Mouse (Mus musculus): ENCODE measurements around the gene Cyfip2. TPM values are rescaled to one million over a fixed set of nuclear protein-coding genes. Genes with fewer than 3 reads are reported as not detected.

Gene Cyfip2
- polyA plus RNA-seq, 1 experiment from 2014 or later = 4.9 TPM

DNA sequence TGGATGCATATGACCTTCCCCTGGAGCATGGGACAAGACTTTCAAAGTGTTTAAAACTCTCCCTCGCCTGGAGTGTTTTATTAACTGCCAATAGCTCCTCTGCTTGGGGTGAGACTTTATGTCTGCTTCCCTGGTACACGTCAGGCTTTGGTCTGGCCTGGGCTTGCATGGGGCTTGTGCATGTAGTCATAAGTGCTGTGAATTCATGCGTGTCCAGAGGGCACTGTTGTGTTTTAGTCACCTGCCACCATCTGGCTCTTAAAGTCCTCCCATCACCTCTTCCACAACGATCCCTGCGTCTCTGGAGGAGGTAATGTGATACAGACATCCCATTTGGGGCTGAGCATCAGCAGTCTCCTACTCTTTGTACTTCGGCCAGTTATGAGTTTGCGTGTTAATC, 8.9 kb upstream of the Cyfip2 start:
- no peak overlapping the region for H3K9ac ChIP-seq
- H3K36me3 ChIP-seq = no peaks in the 10 kb centered on the region
- H3K4me3 ChIP-seq = no peak overlapping the region
- no peak overlapping the region for H3K4me2 ChIP-seq
- H3K4me1 ChIP-seq = no peaks in the 10 kb centered on the region
- no peak for ATAC-seq
- H3K27me3 ChIP-seq (replicated peaks) = no peaks in the 10 kb centered on the region
- H3K9me3 ChIP-seq (replicated peaks) = no peaks in the 10 kb centered on the region
- 66% methylated on average over 7 of the region's 7 CpGs for WGBS (ENCODE audit: insufficient replicate concordance)
- no peak overlapping the region for H3K27ac ChIP-seq

- no peak overlapping the region for H3K4me3 ChIP-seq
- H3K4me2 ChIP-seq = no peak overlapping the region
- WGBS (ENCODE audit: insufficient replicate concordance) = 32% methylated on average over 7 of the region's 7 CpGs
- H3K27ac ChIP-seq = no peak overlapping the region
- H3K4me1 ChIP-seq = peaks cover 22% of the 10 kb centered on the region
- no peak for ATAC-seq
- H3K36me3 ChIP-seq = no peaks in the 10 kb centered on the region
- H3K9ac ChIP-seq = no peak overlapping the region
- no peaks in the 10 kb centered on the region for H3K9me3 ChIP-seq (replicated peaks)
- peaks cover 23% of the 10 kb centered on the region for H3K27me3 ChIP-seq (replicated peaks)
Observed at GRCm38 (mm10) chr11:46314534-46314933, 1.9 kb upstream of the Cyfip2 start.

DNA sequence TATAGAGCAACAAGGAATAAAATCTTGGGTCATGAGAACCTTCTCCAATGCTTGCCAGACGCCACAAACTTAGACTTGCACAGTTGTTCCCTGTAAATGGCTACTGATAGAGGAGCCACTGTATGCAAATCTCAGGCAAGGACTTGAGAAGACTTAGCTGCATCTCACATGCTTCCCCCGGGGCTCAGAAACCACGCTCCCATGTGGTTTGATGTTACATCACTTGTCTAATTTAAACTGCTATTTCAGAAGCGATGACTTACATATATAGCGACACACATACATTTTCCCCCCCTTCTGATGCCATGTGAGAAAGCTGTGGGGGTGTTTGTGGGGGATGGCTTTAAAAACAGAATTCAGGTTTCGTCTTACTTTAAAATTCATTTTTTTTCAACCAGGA, 1.2 kb upstream of the Cyfip2 start:
- Histone ChIP-seq H3K9ac (no peak overlapping the region), H3K4me1 (peaks cover 22% of the 10 kb centered on the region), H3K36me3 (no peaks in the 10 kb centered on the region), H3K27ac (no peak overlapping the region), H3K27me3 (replicated peaks) (peaks cover 23% of the 10 kb centered on the region), H3K9me3 (replicated peaks) (no peaks in the 10 kb centered on the region), H3K4me3 (no peak overlapping the region), H3K4me2 (no peak overlapping the region)
- WGBS (ENCODE audit: insufficient replicate concordance) = 52% methylated on average over 6 of the region's 6 CpGs
- no peak for ATAC-seq

DNA sequence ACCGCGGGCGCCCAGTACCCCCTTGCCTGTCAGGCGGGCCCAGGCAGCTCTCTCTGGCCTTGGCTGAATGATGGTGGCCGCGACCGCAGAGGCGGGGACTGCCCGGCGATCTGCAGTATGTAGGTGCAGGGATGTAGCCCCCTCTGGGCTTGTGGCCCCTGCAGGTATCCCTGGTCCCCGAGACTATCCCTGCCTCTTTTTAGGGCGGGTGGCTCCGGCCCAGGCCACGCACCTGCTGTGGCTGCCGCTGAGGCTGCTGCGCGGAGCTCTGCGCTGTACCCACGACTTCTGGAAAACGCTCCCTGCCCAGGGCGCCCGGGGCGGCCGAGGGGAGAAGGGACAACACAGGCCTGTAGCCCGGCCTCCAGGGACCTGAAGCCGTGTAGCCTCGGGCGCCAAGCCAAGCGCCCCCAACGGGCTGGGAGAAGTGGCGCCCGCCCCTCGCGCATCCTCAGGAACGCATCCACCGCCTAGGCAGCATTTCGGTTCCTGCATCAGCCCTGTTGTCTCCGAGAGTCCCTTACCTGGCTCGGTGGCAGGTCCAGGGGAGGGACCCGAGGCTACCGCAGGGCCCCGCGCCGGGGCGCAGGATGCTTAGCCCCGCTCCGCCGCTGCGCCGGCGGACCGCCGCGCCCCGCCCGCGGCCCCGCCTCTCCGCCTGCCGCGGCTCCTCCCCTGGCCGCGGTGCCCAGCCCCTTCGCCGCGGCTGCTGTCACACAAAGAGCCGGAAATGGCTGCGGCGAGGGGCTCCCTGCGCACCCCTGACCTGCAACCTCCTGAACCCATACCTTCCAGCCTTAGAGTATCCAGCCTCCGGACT, 746 bp downstream of the Cyfip2 start:
- peak overlapping the region; percentile 97 for H3K4me2 ChIP-seq
- 1% methylated on average over 62 of the region's 71 CpGs for WGBS (ENCODE audit: insufficient replicate concordance)
- no peaks in the 10 kb centered on the region for H3K36me3 ChIP-seq
- peak; percentile 79 for ATAC-seq
- H3K27me3 ChIP-seq (replicated peaks) = peaks cover 23% of the 10 kb centered on the region
- no peaks in the 10 kb centered on the region for H3K9me3 ChIP-seq (replicated peaks)
- H3K4me1 ChIP-seq = peaks cover 22% of the 10 kb centered on the region
- H3K27ac ChIP-seq = no peak overlapping the region
- H3K9ac ChIP-seq = peak overlapping the region; percentile 60
- H3K4me3 ChIP-seq = peak overlapping the region; percentile 63

DNA sequence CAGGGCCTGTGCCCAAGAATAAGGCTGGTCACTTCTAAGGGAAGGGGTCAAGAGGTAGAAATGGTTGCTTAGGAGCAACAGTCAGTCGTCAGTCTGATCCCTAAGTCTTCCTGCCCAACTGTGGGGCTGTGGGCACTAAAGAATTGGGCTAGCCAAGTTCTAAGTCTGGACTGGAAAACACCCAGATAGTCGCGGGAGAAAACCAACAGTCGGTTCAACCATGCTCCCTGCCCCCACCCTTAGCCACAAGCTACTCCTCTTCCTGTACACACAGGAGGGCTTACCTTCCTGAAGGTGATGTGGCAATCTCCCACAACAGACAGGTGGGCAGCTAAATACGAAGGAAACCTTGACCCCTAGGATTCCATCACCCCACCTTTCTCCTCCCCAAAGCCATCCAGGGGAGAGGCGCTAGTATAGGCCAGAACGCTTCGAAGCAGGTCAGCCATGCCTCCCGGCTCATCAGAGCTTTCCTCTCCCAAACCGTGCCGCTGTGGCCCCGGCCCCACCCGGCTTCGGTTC, 1.4 kb downstream of the Cyfip2 start:
- Histone ChIP-seq H3K9me3 (replicated peaks) (no peaks in the 10 kb centered on the region), H3K4me2 (peak overlapping the region; percentile 97), H3K4me3 (peak overlapping the region; percentile 63), H3K27ac (no peak overlapping the region), H3K27me3 (replicated peaks) (peaks cover 23% of the 10 kb centered on the region), H3K9ac (peak overlapping the region; percentile 60), H3K36me3 (no peaks in the 10 kb centered on the region), H3K4me1 (peaks cover 22% of the 10 kb centered on the region)
- ATAC-seq = peak; percentile 12; the same call in 1 of the 2 replicates
- 5% methylated on average over 14 of the region's 14 CpGs for WGBS (ENCODE audit: insufficient replicate concordance)

DNA sequence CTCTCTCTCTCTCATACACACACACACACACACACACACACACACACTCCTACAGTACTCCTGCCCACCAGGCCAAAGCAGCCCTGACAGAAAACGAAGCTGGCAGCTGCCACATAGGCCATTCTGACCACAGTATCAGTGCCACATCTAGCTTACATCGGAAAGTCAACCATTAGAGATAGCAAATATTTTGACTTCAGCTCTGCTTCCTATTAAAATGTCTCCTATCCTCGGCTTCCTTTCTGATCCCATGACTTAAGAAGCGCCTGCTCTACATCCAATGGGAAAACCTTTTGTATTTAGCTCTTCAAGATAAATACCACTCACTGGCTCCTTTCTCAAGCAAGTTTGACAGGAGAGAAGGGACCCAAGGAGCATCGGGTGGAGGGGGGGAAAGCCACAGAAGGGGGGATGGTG, 2.0 kb downstream of the Cyfip2 start:
- Histone ChIP-seq H3K4me3 (no peak overlapping the region; the same call in 1 of the 2 replicates), H3K9me3 (replicated peaks) (no peaks in the 10 kb centered on the region), H3K9ac (no peak overlapping the region; the same call in 1 of the 2 replicates), H3K27me3 (replicated peaks) (peaks cover 23% of the 10 kb centered on the region), H3K36me3 (no peaks in the 10 kb centered on the region), H3K27ac (no peak overlapping the region), H3K4me1 (peaks cover 22% of the 10 kb centered on the region), H3K4me2 (peak overlapping the region; percentile 97)
- WGBS (ENCODE audit: insufficient replicate concordance) = 44% methylated on average over 5 of the region's 5 CpGs
- ATAC-seq = no peak

- Histone ChIP-seq H3K4me2 (peak overlapping the region; percentile 97; the same call in 1 of the 2 replicates), H3K36me3 (no peaks in the 10 kb centered on the region), H3K9ac (no peak overlapping the region; the same call in 1 of the 2 replicates), H3K27me3 (replicated peaks) (peaks cover 23% of the 10 kb centered on the region), H3K9me3 (replicated peaks) (no peaks in the 10 kb centered on the region), H3K4me1 (peaks cover 22% of the 10 kb centered on the region), H3K4me3 (no peak overlapping the region), H3K27ac (no peak overlapping the region)
- WGBS (ENCODE audit: insufficient replicate concordance) = 66% methylated on average over 10 of the region's 10 CpGs
- ATAC-seq = no peak
Observed at GRCm38 (mm10) chr11:46309808-46310555, 2.7 kb downstream of the Cyfip2 start.

DNA sequence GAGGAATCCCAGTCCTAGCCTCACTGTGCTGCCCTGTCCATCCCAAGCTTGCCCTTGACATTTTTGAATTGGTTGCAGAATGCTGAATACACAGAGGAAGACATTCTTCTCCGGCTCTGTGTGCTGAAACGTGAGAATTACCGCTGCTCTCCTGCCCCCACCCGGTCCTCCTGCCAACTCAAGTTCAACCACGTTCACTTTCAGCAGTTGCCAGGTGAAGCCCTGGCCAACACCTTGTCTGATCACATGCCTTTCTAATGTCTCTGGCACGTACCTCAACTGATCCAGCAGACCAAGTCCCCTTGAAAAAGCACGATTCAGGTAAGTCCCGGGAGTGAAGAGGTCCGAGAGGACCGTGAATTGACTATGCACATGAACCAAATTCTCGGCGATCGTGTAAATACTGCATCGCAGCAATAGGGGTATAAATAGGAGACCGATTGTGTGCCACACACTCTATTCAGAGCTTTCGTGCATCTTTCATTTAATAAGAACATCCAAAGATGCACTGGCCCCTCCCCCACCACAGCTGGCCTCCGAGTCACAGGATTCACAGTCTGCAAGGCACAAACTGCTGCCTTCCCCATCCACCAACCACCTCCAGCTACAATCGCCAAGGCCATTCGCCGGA, 3.4 kb downstream of the Cyfip2 start:
- H3K27me3 ChIP-seq (replicated peaks) = peaks cover 23% of the 10 kb centered on the region
- peaks cover 22% of the 10 kb centered on the region for H3K4me1 ChIP-seq
- no peak overlapping the region for H3K4me2 ChIP-seq
- H3K9ac ChIP-seq = no peak overlapping the region
- no peak for ATAC-seq
- H3K9me3 ChIP-seq (replicated peaks) = no peaks in the 10 kb centered on the region
- no peaks in the 10 kb centered on the region for H3K36me3 ChIP-seq
- no peak overlapping the region for H3K4me3 ChIP-seq
- H3K27ac ChIP-seq = no peak overlapping the region
- 80% methylated on average over 20 of the region's 20 CpGs for WGBS (ENCODE audit: insufficient replicate concordance)

DNA sequence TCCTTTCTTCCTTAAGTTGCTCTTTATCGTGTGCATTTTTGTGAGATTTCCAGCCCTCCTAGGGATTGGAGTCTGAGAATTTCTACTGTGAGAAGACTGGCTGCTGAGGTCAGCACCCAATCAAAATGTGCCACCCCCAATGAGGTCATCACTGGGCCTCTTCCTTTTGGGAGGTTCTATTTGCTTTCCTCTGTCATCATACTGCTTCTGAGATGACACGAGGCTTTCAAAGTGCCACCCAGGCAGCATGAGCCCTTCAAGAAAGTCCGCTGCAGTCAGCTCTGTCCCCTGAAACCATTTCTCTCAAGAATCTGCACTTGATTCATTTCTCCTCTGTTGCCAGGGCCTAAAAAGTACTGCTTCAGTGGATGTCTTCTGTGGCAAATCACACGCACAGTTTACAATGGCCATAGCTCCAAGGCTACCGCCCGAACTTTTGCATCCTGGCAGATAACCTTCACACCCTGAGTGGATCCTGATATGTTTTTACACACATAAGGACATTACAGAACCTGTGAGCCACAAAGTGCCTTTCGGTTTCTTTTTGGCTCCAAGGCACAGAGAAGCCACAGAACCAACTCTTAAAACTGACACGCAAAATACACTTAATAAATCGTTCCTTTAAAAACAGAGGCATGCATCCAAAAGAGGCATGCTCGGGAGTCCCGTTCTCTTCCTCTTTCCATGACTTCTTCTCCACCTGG, 4.2 kb downstream of the Cyfip2 start:
- Histone ChIP-seq H3K4me3 (no peak overlapping the region), H3K27me3 (replicated peaks) (peaks cover 23% of the 10 kb centered on the region), H3K9ac (no peak overlapping the region), H3K27ac (no peak overlapping the region), H3K4me2 (no peak overlapping the region), H3K36me3 (no peaks in the 10 kb centered on the region), H3K4me1 (peaks cover 22% of the 10 kb centered on the region), H3K9me3 (replicated peaks) (no peaks in the 10 kb centered on the region)
- no peak for ATAC-seq
- 76% methylated on average over 11 of the region's 11 CpGs for WGBS (ENCODE audit: insufficient replicate concordance)

DNA sequence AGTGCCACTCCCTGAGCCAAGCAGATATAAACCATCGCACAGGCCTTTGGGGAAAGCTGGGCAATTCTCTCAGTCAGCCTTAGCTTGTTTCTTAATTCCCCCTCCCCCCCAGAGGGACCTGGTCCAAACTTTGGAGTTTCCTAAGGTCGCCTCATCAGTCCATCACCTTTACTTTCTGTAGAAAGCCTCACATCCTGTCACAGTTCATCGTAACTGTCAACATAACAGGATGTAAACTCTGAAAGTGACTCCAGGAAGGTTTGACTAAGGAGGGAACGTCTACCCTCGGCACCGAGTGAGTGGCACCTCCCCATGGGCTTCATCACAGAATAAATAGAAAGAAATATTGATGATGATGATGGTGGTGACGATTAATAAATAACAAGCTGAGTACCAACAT, 4.9 kb downstream of the Cyfip2 start:
- peaks cover 21% of the 10 kb centered on the region for H3K4me1 ChIP-seq
- no peak overlapping the region for H3K27ac ChIP-seq
- no peak for ATAC-seq
- H3K4me2 ChIP-seq = no peak overlapping the region
- H3K4me3 ChIP-seq = no peak overlapping the region
- WGBS (ENCODE audit: insufficient replicate concordance) = 71% methylated on average over 7 of the region's 7 CpGs
- H3K9me3 ChIP-seq (replicated peaks) = no peaks in the 10 kb centered on the region
- H3K9ac ChIP-seq = no peak overlapping the region
- peaks cover 23% of the 10 kb centered on the region for H3K27me3 ChIP-seq (replicated peaks)
- no peaks in the 10 kb centered on the region for H3K36me3 ChIP-seq

DNA sequence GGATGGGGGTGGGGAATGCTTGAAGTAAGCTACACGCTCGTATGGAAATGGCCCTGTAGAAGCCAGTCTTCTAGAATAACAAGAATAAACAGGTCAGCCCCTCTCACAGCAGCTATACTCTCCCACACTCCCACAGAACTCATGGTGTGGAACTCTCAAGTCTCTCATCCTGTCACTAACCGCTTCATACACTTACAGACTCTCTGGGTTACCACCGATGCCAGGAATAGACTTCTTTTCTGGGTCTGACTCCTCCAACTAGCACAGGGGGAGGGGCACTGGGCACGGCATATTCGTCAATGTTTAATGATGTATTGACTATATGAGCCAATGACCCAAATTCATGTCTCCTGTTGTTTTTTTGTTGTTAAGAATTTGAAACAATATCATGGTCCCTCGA, 5.9 kb downstream of the Cyfip2 start:
- H3K4me1 ChIP-seq = peaks cover 12% of the 10 kb centered on the region
- no peak overlapping the region for H3K4me2 ChIP-seq
- no peak overlapping the region for H3K4me3 ChIP-seq
- peaks cover 17% of the 10 kb centered on the region for H3K27me3 ChIP-seq (replicated peaks)
- WGBS (ENCODE audit: insufficient replicate concordance) = 71% methylated on average over 7 of the region's 7 CpGs
- no peaks in the 10 kb centered on the region for H3K9me3 ChIP-seq (replicated peaks)
- no peak for ATAC-seq
- no peaks in the 10 kb centered on the region for H3K36me3 ChIP-seq
- no peak overlapping the region for H3K9ac ChIP-seq
- H3K27ac ChIP-seq = no peak overlapping the region
